Mouse (Mus musculus) C2C12 (cell line): ENCODE measurements at regions not wholly inside any gene's neighbourhood (a gene's known extent, or its start where the extent isn't known, plus 50 kb on each side); places are given as distances from the start of the nearest gene placed in this dataset.

ENCODE experiments used
- CTCF ChIP-seq: IDR thresholded peaks from one replicate; pipeline ENCODE4 v1.5.1; 2011; ENCODE audit not compliant: control insufficient read depth, insufficient read depth, insufficient read length
- MAX ChIP-seq: IDR thresholded peaks from one replicate; pipeline ENCODE4 v1.6.1; 2011; ENCODE audit warnings: mild to moderate bottlenecking, control low read depth
- MYOD1 ChIP-seq: IDR thresholded peaks from one replicate; pipeline ENCODE4 v1.6.1; 2011; ENCODE audit warnings: low read depth; ENCODE audit not compliant: control insufficient read depth, insufficient read length
- USF1 ChIP-seq: IDR thresholded peaks from one replicate; pipeline ENCODE4 v1.6.1; 2011; ENCODE audit warnings: low read depth, mild to moderate bottlenecking, control low read depth, moderate library complexity

- TF ChIP-seq CTCF, result no peak
- TF ChIP-seq MAX, result no peak
- no peak for TF ChIP-seq USF1
- TF ChIP-seq MYOD1, result no peak
These were observed 252.0 kb upstream of the Rgmb start for GRCm38 (mm10) chr17:16082842-16083241.
